Mouse (Mus musculus): ENCODE measurements at regions not wholly inside any gene's neighbourhood (a gene's known extent, or its start where the extent isn't known, plus 50 kb on each side); places are given as distances from the start of the nearest gene placed in this dataset.

GRCm38 (mm10) chr8:90463708-90464107 lies 115.6 kb upstream of the Tox3 start:
- no peaks in the 10 kb centered on the region for H3K27me3 ChIP-seq (ENCODE audit: insufficient read depth, low read length)
- H3K9ac ChIP-seq, result no peak overlapping the region
- H3K27ac ChIP-seq (ENCODE audit: low read depth), result no peak overlapping the region
- no peaks in the 10 kb centered on the region for H3K9me3 ChIP-seq (ENCODE audit: low read depth, low read length)
- TF ChIP-seq CTCF (IDR thresholded peaks at IDR 0.05; ENCODE audit: low read depth), result peak; percentile 20; the same call in 1 of the 2 replicates
- no peak overlapping the region for H3K4me2 ChIP-seq
- H3K4me3 ChIP-seq (ENCODE audit: low read depth, low read length), result no peak overlapping the region
- no peaks in the 10 kb centered on the region for H3K4me1 ChIP-seq (ENCODE audit: insufficient read depth)
- WGBS, result 47% methylated on average over 1 of the region's 1 CpGs
- H3K36me3 ChIP-seq (ENCODE audit: insufficient read depth), result no peaks in the 10 kb centered on the region
- ATAC-seq (ENCODE audit: insufficient read depth) (no peak), DNase-seq (no peak)

GRCm38 (mm10) chr8:90455321-90455720 lies 107.2 kb upstream of the Tox3 start:
- Histone ChIP-seq H3K27me3 (ENCODE audit: insufficient read depth, low read length) (no peaks in the 10 kb centered on the region), H3K27ac (ENCODE audit: low read depth) (no peak overlapping the region), H3K4me2 (no peak overlapping the region), H3K36me3 (ENCODE audit: insufficient read depth) (no peaks in the 10 kb centered on the region), H3K9ac (no peak overlapping the region), H3K4me3 (ENCODE audit: low read depth, low read length) (no peak overlapping the region), H3K4me1 (ENCODE audit: insufficient read depth) (no peaks in the 10 kb centered on the region), H3K9me3 (ENCODE audit: low read depth, low read length) (no peaks in the 10 kb centered on the region)
- WGBS, result 88% methylated on average over 2 of the region's 2 CpGs
- no peak for ATAC-seq (ENCODE audit: insufficient read depth)
- no peak for TF ChIP-seq CTCF (IDR thresholded peaks at IDR 0.05; ENCODE audit: low read depth)
- DNase-seq, result no peak

- H3K9ac ChIP-seq, result no peak overlapping the region
- no peaks in the 10 kb centered on the region for H3K9me3 ChIP-seq (ENCODE audit: low read depth, low read length)
- H3K36me3 ChIP-seq (ENCODE audit: insufficient read depth), result no peaks in the 10 kb centered on the region
- H3K4me1 ChIP-seq (ENCODE audit: insufficient read depth), result no peaks in the 10 kb centered on the region
- WGBS, result 83% methylated on average over 5 of the region's 5 CpGs
- no peak overlapping the region for H3K27ac ChIP-seq (ENCODE audit: low read depth)
- no peak overlapping the region for H3K4me2 ChIP-seq
- DNase-seq (no peak), ATAC-seq (ENCODE audit: insufficient read depth) (no peak)
- no peaks in the 10 kb centered on the region for H3K27me3 ChIP-seq (ENCODE audit: insufficient read depth, low read length)
- H3K4me3 ChIP-seq (ENCODE audit: low read depth, low read length), result no peak overlapping the region
- TF ChIP-seq CTCF (IDR thresholded peaks at IDR 0.05; ENCODE audit: low read depth), result no peak
Observed at GRCm38 (mm10) chr8:90454130-90454529, 106.0 kb upstream of the Tox3 start.

GRCm38 (mm10) chr8:90441058-90441851 lies 93.1 kb upstream of the Tox3 start:
- no peak overlapping the region for H3K4me3 ChIP-seq (ENCODE audit: low read depth, low read length)
- WGBS, result 57% methylated on average over 9 of the region's 9 CpGs
- DNase-seq, result peak; percentile 5
- H3K9ac ChIP-seq, result no peak overlapping the region
- no peak overlapping the region for H3K27ac ChIP-seq (ENCODE audit: low read depth)
- no peak for ATAC-seq (ENCODE audit: insufficient read depth)
- H3K4me2 ChIP-seq, result no peak overlapping the region
- no peaks in the 10 kb centered on the region for H3K36me3 ChIP-seq (ENCODE audit: insufficient read depth)
- no peaks in the 10 kb centered on the region for H3K4me1 ChIP-seq (ENCODE audit: insufficient read depth)
- no peaks in the 10 kb centered on the region for H3K27me3 ChIP-seq (ENCODE audit: insufficient read depth, low read length)
- no peak for TF ChIP-seq CTCF (IDR thresholded peaks at IDR 0.05; ENCODE audit: low read depth)
- no peaks in the 10 kb centered on the region for H3K9me3 ChIP-seq (ENCODE audit: low read depth, low read length)

GRCm38 (mm10) chr8:90414021-90414420 lies 65.9 kb upstream of the Tox3 start:
- WGBS, result 64% methylated on average over 2 of the region's 2 CpGs
- TF ChIP-seq CTCF (IDR thresholded peaks at IDR 0.05; ENCODE audit: low read depth), result no peak
- ATAC-seq (ENCODE audit: insufficient read depth) (no peak), DNase-seq (no peak)
- Histone ChIP-seq H3K36me3 (ENCODE audit: insufficient read depth) (no peaks in the 10 kb centered on the region), H3K27me3 (ENCODE audit: insufficient read depth, low read length) (no peaks in the 10 kb centered on the region), H3K9ac (no peak overlapping the region), H3K4me1 (ENCODE audit: insufficient read depth) (no peaks in the 10 kb centered on the region), H3K4me3 (ENCODE audit: low read depth, low read length) (no peak overlapping the region), H3K9me3 (ENCODE audit: low read depth, low read length) (no peaks in the 10 kb centered on the region), H3K4me2 (no peak overlapping the region), H3K27ac (ENCODE audit: low read depth) (no peak overlapping the region)

All from lung, embryonic 14.5 days (tissue).